Mouse (Mus musculus) cerebellum, adult (tissue): ENCODE results near the gene Rnf157.
"Not testable (repeated sequence)": the region's sequence is repeated elsewhere in the genome, so short reads cannot be mapped to it uniquely, and the experiment has no call there.

Experiments used
- ATAC-seq: cut with Nextera tagmentation; 2 replicates; pipeline ENCODE4 v1.9.2; 2017; ENCODE audit warnings: mild to moderate bottlenecking, moderate library complexity, mixed read lengths; ENCODE audit not compliant: insufficient number of reproducible peaks, low FRiP score, low TSS enrichment

Rnf157 gene

DNA sequence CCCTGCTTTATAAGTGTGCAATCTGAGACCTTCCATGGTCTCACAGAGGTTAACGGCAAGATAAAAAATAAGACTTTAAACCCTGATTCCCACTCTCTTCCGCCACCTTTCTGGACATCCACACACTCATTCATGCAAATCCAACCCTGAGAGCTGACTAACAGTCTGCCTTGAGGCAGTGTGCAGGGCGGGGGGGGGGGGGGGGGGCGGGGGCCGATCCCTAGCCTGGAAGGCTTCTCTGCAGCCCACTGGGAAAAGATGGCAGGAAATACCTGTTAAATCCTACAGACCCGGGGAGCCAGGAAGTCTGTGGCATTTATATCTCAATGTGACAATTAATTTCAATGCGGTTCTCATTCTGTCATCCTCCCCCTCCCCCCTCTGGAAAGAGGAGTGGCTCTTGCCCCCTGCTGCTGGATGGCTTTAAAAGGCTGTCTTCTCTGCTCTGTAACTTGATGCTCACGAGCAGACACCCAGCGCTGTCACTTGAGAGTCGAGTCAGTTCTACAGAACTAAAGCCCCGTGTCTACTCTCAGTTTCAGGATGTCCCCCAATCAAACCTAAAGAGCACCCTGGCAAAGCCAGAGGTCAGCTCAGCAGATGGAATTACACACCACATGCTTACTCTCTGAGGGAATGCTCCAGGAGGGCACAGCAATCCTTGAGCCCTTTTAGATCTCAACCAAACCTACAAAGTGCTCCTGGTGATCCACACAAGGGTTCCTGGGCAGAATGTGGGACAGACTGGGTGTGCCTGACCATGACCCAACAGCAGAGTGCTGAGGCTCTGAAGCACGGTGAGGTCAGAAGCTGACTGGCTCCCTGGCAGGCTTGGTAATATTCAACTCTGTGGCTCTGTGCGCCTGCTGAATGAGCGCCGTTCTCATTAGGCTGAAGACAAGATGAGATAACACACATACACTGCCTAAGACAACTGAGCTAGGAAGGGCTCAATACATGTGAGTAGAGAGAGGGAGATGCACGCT is 25.5 kb downstream of the Rnf157 start:
- no peak for ATAC-seq

DNA sequence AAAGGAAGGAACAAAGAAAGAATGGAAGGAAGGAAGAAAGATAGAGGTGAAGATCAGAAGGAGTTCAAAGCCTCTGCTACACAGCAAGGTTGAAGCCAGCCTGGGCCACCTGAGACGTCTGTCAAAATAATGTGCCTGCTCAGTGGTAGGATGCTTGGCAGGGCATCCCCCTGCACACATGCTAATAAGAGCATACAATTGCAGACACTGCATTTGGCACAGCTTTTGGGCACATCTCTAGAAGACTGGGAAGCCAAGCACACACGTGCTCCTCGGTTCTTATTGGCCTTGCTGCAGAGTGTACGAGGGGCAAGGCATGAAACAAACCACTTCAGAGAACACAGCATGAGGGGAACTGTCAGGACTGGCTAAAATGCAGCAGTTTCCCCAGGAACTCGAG is 26.8 kb downstream of the Rnf157 start:
- no peak for ATAC-seq

DNA sequence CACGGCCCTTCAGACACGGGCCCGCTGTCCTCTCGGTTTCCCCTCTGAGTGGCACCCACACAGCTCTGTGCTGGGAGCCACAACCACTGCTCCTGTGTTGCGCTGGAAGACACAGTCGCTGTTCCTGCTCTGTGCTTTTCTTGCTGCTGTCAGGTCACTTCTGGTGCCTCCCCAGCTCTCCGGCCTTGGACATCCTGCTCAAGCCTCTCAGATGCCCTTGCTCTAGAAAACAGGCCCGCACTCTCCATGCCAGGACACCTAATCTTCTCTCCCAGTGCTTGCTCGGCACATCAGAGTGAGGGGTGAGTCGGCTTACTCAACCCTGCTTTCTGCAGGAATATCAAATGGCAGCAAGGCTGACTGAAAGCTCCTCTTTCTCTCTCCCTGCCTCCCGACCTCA is 28.7 kb downstream of the Rnf157 start:
- no peak for ATAC-seq

DNA sequence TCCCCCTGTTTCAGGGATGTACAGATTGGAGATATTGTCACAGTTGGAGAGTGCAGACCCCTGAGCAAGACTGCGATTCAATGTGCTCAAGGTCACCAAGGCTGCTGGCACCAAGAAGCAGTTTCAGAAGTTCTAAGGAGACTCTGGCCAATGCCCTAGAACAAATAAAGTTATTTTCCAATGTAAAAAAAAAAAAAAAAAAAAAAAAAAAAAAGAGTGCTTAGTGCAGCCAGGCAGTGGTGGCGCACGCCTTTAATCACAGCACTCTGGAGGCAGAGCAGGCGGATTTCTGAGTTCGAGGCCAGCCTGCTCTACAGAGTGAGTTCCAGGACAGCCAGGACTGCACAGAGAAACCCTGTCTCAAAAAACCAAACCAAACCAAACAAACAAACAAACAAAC is 29.8 kb downstream of the Rnf157 start:
- ATAC-seq = not testable (repeated sequence)

DNA sequence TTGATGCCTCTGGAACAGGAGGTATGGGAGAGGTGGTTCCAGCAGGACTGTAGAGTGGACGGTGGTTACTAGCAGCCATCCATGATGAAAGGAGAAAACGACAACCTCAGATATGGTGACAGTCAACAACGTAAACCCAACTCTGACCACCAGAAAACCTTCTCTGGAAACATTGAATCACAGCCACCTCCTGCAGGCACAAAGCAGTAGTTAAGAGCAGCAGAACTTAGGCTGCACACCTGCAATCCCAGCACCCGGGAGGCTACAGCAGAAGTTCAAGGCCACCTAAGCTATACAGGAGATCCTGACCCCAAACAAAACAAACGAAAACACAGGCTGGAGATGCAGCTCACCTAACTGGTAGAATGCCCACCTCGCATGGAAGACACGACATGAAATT is 32.1 kb downstream of the Rnf157 start:
- no peak for ATAC-seq

DNA sequence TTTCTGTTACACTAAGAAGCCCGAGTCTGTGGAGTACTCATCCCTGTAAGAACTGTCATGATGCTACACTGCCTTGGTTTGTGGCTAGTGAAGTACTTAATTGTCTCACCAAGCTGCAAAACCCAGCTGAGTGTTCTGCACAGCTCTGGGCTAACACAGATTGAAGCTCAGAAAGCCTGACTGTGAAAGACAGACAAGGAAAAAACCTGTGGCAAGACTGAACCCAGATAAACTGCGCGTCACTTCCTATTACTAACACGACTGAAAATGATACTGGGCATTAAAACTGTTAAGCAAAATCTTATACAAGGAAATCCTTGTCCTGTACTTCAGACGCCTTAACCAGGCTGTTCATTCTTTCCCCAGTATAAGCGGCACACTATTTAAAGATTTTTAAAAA is 33.3 kb downstream of the Rnf157 start:
- ATAC-seq = no peak

DNA sequence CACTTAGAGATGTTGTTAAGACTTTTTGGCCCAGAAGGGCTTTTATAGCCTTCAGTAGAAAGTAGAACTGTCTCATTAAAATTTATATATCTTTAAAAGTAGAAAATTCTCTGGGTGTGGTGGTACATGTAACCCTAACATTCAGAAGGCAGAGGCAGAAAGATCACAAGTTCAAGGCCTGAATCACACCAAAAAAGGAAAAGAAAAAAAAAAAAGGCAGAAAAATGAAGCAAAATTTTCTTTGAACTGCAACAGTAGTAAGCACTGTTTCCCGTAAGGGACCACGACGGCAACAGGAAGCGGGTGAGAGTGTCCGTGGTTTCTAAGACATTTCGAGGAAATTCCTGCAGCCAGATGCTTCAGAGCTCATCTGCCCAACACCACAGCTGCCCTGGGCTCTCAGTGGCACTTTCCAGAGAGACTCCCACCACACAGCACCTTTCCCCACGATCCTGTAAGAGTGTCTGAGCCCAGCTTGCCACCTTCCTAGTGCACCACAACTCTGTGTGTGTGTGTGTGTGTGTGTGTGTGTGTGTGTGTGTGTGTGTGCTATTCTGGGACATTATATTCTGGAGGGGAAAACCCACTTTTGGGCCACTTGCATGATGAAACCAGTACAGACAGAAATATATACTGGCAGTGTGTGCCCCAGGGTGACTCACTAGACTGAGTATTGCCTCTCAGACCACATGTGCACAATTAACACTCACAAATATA is 35.7 kb downstream of the Rnf157 start:
- ATAC-seq = no peak

DNA sequence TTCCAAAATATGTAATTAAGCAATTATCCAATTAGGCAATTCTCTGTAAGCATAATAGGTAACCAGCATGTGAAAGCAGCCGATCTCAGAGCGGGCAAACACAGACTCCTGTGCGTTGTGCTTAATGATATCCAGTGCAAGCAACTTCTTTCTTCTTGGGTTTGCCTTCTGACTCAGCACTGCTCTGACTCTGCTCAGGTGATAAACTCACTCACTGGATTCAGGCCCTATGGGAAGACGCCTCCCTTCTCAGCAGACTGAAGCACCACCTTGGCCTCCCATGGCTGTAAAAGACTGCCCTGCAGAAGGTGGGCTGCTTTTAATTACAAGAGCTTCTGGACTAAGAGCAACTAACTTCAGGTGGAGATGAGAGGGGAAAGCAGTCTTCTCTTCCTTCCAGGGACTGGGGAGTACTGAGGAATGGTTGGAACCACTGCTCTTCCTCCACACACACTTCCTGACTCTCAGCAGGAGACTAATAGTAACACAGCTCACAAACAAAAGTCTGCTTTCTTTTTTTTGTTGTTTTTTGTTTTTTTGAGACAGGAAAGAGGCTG is 40.9 kb downstream of the Rnf157 start:
- ATAC-seq = no peak

DNA sequence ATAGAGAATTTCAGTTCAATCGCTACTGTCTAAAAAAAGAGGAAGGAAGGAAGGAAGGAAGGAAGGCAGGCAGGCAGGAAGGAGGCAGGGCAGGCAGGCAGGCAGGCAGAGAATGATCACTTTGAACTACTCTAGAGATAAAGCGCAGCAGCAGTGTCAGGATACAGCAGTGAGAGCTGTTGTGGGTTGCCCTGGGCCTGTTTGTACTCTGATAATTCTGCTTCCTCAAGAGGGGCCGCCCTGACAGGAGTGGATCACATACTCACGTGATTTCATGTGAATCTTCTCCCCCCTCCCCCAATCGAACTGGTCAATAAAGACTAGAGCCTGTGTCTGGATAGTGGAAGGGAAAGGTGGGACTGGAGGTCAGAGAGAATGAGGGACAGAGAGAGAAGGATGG is 43.2 kb downstream of the Rnf157 start:
- ATAC-seq = no peak

DNA sequence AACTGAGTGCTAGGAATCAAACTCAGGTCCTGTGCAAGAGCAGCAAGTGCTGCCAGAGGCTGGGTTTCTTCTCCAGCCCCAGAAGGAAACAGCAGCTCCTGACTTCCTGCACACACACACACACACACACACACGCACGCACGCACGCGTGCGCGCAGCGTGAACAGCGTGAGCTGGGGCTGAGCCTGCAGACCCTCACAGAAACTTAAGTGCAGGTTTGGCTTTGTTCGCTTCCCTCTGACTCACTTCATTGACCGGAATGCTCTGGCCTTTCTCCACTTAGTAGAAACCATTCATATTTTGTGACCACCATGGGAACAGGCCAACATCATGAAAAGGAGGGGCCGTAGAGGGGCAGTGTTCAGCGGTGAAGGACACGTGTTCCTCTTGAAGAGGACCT is 43.8 kb downstream of the Rnf157 start:
- ATAC-seq = no peak

DNA sequence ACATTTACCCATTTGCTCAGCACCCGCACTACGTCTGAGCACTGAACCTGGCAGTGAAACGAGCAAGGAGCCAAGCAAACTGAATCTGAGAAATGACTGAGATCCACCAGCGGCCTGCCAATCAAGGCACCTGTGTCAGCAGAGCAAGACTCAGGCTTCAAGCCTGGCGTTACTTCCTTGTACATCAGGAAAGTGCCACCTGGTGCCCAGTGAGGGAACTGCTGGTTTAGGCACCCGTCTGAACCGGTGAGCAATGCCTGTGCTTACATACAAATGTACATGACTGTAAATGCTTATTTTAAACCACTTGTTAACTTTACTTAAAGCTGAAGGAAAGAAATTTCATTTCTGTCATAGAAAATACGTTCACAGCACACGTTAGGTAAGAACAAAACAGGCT is 44.7 kb downstream of the Rnf157 start:
- no peak for ATAC-seq

DNA sequence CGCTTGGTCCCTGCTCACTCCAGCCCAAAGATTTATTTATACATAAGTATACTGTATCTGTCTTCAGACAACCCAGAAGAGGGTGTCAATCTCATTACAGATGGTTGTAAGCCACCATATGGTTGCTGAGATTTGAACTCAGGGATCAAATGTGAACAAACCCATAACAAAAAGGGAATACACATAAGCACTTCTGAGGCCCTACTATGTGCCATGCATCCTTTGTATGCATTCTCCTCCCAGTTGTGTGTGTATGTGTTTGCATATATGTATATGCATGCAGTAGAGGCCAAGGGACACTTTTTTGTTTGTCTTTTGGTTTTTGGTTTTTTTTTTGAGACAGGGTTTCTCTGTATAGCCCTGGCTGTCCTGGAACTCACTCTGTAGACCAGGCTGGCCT is 46.2 kb downstream of the Rnf157 start:
- ATAC-seq = no peak

DNA sequence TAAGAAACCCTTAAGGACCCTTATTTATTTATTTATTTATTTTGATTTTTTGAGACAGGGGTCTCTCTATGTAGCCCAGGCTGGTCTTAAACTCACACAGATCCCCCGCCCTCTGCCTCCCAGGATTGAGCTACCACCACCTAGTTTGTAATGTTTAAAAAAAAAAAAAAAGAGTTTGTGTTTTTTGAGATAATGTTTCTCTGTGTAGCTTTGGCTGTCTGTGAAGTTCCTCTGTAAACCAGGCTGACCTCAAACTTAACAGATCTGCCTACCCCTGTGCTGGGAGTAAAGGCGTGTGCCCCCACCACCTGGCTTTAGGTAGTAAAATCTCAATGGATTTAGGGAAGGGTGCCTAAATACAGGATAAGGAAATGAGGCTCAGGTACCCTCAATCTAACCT is 46.7 kb downstream of the Rnf157 start:
- ATAC-seq = no peak

DNA sequence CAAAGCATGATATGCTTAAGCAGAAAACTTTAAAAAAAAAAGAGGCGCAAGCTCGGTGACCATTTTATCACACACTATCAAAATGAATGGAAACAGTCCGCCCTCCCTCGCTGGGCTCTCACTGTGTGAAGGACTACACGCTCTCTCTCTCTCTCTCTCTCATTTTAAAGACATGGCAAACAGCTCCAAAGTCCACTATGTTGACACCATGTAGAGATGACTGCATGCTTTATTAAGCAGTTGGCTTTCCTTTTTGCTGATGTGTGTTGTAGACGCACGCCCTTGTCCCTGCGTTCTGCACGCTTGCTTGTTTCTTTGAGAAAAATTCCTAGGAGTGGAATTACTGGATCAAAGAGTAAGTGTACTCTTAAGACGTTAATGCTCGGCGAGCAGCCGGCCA is 47.4 kb downstream of the Rnf157 start:
- ATAC-seq = no peak

DNA sequence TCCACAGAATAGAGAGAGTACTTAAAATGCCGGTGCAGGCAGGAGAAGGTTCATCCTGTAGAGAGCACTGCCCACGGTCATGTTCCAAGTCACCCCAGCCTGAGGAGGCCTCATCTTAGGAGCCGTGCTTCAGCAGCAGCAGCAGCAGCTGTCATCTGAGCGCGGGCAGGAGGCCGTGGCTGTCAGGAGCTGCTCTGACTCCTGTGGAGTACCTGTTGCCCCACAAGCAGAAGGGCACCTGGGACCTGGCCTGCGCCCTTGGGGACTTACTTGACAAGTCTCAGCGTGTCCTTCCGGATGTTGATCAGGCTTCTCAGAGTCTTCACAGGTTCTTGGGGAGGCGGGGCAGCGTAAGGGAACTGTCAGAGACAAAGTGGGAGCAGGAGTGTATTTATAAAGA is 50.8 kb downstream of the Rnf157 start:
- no peak for ATAC-seq

DNA sequence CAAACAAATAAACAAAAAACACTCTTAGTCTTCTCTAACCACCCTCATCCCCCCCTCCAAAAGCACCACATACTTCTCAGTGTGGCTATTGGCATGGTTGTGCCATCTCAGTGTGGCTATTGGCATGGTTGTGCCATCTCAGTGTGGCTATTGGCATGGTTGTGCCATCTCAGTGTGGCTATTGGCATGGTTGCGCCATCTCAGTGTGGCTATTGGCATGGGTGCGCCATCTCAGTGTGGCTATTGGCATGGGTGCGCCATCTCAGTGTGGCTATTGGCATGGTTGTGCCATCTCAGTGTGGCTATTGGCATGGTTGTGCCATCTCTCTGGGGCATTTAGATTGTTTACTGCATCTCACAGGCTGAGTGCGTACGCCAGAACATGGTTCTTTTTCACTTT is 51.9 kb downstream of the Rnf157 start:
- not testable (repeated sequence) for ATAC-seq

DNA sequence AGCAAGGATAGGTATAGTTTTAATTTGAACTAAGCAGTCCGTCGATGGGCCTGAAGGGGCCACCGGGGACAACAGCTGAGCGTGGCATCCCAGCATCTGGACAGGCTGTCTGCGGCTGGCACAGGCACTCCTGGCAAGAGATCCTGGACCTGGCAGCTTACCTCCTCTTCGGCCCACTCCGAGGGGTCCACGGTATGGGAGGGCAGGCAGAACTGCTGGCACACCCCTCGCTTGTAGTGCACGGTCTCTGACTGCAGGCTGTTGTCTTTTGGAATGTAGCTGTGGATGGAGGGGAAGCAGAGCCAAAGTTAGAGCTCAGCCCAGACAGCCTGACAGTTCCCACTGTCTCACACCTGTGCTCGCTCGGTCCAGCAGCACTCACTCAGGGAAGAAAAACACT is 53.2 kb downstream of the Rnf157 start:
- ATAC-seq = no peak

DNA sequence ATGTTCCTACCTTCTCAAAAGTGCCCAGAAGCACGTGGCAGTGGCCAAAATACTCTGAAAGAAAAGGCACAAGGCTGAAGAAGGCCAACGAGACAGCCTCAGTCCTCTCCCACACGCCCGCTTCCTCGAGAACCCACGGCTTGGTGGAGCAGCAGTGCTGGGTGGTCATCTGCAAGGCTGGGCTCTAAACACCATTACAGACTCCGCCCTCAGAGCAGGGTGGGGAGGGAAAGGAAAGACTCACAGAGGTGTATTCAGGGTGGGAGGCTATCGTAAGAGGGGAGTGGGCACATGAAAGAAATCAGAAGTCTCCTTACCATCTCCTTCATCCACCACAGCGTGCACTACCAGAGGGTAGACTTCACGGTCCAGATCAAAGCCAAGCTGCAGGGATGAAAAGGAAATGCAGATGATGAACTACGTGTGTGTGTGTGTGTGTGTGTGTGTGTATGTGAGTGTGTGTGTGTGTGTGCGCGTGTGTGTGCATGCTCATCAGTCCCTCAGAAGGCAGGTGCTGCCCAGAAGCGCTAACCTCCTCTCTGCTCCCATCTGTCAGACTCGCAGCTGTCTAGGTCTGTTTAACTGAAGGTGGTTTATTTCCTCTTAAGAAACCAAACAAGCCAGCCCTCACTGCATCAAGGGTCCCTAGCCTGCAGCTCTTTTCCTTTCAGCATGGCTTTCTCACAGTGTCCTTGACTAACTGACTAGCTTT is 53.8 kb downstream of the Rnf157 start:
- ATAC-seq = no peak

DNA sequence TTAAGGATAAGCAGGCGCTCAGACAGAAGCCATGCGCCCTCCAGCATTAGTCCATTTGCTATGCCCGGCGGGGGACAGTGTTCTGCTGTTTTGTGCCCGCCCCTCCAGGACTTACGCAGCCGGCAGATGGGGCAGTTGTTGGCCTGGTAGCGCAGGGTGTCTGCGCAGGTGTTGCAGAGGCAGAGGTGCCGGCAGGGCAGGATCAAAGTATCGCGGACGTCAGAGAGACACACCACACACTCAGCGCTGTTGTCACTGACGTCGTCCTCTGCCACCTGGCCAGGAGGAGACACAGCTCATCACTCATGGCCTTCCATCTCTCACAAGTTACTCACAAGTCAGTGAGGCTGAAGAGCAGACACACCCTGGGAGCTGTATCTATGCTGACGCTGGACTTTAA is 58.3 kb downstream of the Rnf157 start:
- no peak for ATAC-seq

DNA sequence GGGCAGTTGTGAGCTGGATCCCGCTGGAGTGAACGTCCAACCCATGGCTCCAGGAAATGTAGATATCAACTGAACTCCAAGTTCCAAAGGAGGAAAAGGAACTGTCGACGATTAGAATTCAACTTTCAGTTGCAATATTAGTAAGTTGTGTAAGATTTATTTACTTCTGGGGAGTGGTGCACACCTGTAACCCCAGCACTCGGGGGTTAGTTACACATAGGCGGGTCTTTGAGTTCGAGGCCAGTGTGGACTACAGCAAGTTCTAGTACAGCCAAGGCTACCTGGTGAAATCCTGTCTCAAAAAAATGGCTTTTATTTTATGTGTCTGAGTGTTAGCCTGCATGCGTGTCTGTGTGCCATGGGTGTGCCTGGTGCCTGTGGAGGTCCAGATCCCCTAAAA is 59.3 kb downstream of the Rnf157 start:
- no peak for ATAC-seq

DNA sequence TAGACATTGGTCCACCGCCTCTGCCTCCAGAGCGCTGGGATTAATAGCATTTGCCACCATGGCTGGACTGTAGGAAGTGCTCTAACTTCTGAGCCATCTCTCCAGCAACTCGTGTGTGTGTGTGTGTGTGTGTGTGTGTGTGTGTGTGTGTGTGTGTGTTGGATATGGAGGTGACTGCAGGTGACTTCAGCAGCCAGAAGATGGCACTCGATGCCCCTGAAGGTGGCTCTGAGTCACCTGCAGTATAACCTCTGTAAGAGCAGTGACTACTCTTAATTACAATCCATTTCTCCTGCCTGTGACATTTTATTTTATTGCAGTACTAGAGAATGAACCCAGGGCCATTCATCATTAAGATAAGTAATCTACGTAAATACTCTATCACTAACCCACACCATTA is 61.5 kb downstream of the Rnf157 start:
- ATAC-seq = no peak
